Mouse (Mus musculus) kidney, embryonic 14.5 days (tissue): Measurements from ENCODE around the gene Ube2ql1. TPM values are rescaled to one million over a fixed set of nuclear protein-coding genes. Genes with fewer than 3 reads are reported as not detected.

Experiments used
- polyA plus RNA-seq: library from polyadenylated mRNA; unstranded; fragments of >200 nt; fragmentation: Nextera tagmentation; extraction: Ambion mirVana; gene quantifications from 2 replicates; pipeline ENCODE4 v1.2.1, GENCODE M21; 2014

Ube2ql1 gene
- polyA plus RNA-seq, 1 experiment from 2014 or later = 0.73 TPM

Other genes starting within 250 kb of the Ube2ql1 start
- 88.5 and 142 TPM in 2 replicates for gene Nsun2, start 206.1 kb downstream of the Ube2ql1 start, polyA plus RNA-seq
- 8.3 and 8.6 TPM in 2 replicates for gene Tent4a, start 205.3 kb downstream of the Ube2ql1 start, polyA plus RNA-seq
- 18.1 and 24.1 TPM in 2 replicates for gene Srd5a1, start 128.4 kb downstream of the Ube2ql1 start, polyA plus RNA-seq
- 155 and 194 TPM in 2 replicates for gene Med10, start 62.5 kb upstream of the Ube2ql1 start, polyA plus RNA-seq